Mouse (Mus musculus) heart, embryonic 13.5 days (tissue): ENCODE results near the gene Scarb1. TPM values are rescaled to one million over a fixed set of nuclear protein-coding genes. Genes with fewer than 3 reads are reported as not detected.

Source experiments
- ATAC-seq: fragments of 200-750 bp; cut with Nextera tagmentation; 2 replicates; pipeline ENCODE4 v1.8.0; 2017; ENCODE audit warnings: moderate TSS enrichment; ENCODE audit not compliant: insufficient number of reproducible peaks, low FRiP score, low TSS enrichment; ENCODE audit errors: extremely low read depth
- H3K27ac ChIP-seq: fragments of 300-500 bp; sonication (generic); replicated peaks from 2 replicates; pipeline ENCODE4 v1.5.1; 2015; ENCODE audit warnings: moderate library complexity, mild to moderate bottlenecking, inconsistent platforms
- H3K27me3 ChIP-seq: fragments of 300-500 bp; sonication (generic); replicated peaks from 2 replicates; pipeline ENCODE4 v1.6.1; 2015; ENCODE audit warnings: mild to moderate bottlenecking, inconsistent platforms
- H3K36me3 ChIP-seq: fragments of 300-500 bp; sonication (generic); 2 replicates; pipeline ENCODE4 v1.6.1; 2015; ENCODE audit warnings: mild to moderate bottlenecking, inconsistent platforms
- H3K4me1 ChIP-seq: fragments of 300-500 bp; sonication (generic); 2 replicates; pipeline ENCODE4 v1.6.1; 2015; ENCODE audit warnings: inconsistent platforms
- H3K4me2 ChIP-seq: fragments of 300-500 bp; sonication (generic); 2 replicates; pipeline ENCODE4 v1.6.1; 2015; ENCODE audit warnings: inconsistent platforms, mild to moderate bottlenecking, moderate library complexity
- H3K4me3 ChIP-seq: fragments of 300-500 bp; sonication (generic); 2 replicates; pipeline ENCODE4 v1.5.1; 2015; ENCODE audit warnings: moderate library complexity, mild to moderate bottlenecking, inconsistent platforms
- H3K9ac ChIP-seq: fragments of 300-500 bp; sonication (generic); 2 replicates; pipeline ENCODE4 v1.6.1; 2015; ENCODE audit warnings: inconsistent platforms, mild to moderate bottlenecking, moderate library complexity
- H3K9me3 ChIP-seq: fragments of 300-500 bp; sonication (generic); 2 replicates; pipeline ENCODE4 v1.6.1; 2016; ENCODE audit warnings: inconsistent platforms
- WGBS: fragments of 180-500 bp; shearing (Covaris S2); methylation state at CpG from one replicate; pipeline ENCODE4 v1.1.7; 2015; ENCODE audit warnings: mixed read lengths; 5-methylcytosine and 5-hydroxymethylcytosine counted together
- polyA plus RNA-seq: library from polyadenylated mRNA; unstranded; fragments of >200 nt; fragmentation: Nextera tagmentation; extraction: Ambion mirVana; gene quantifications from 2 replicates; pipeline ENCODE4 v1.2.1, GENCODE M21; 2015

Scarb1 gene
- polyA plus RNA-seq, 1 experiment from 2014 or later: 69.7 TPM

DNA sequence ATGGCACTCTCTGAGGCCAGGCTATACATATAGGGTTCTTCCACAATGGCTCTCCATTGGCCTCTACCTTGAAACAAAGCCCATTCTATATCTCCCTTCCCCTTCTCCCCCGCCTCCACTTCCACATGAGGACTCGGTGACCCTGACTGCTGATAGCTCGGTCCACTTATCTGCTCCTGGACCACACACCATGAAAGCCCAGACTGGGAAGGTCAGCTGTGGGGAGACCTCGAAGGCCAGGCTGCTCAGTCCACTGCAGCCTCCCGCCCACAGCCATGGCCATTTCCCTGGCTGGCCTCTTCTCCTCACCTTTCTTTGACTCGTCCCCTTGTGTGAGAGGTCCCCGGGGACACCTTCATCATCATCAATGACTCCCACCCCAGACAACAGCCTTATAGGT, 23.6 kb downstream of the Scarb1 start:
- no peak overlapping the region; the same call in 1 of the 2 replicates for H3K9ac ChIP-seq
- no peak overlapping the region for H3K27ac ChIP-seq
- peaks cover 72% of the 10 kb centered on the region for H3K4me1 ChIP-seq
- peaks cover 4% of the 10 kb centered on the region; the same call in 1 of the 2 replicates for H3K36me3 ChIP-seq
- WGBS: 30% methylated on average over 7 of the region's 7 CpGs
- ATAC-seq: no peak
- no peaks in the 10 kb centered on the region for H3K9me3 ChIP-seq
- no peak overlapping the region for H3K4me2 ChIP-seq
- no peaks in the 10 kb centered on the region for H3K27me3 ChIP-seq
- H3K4me3 ChIP-seq: no peak overlapping the region

GRCm38 (mm10) chr5:125316771-125317170, 24.1 kb downstream of the Scarb1 start:
- Histone ChIP-seq H3K9me3 (no peaks in the 10 kb centered on the region), H3K4me3 (no peak overlapping the region), H3K27me3 (no peaks in the 10 kb centered on the region), H3K4me1 (peaks cover 68% of the 10 kb centered on the region), H3K27ac (no peak overlapping the region), H3K36me3 (peaks cover 4% of the 10 kb centered on the region; the same call in 1 of the 2 replicates), H3K9ac (no peak overlapping the region), H3K4me2 (no peak overlapping the region)
- WGBS: 54% methylated on average over 2 of the region's 2 CpGs
- ATAC-seq: no peak

DNA sequence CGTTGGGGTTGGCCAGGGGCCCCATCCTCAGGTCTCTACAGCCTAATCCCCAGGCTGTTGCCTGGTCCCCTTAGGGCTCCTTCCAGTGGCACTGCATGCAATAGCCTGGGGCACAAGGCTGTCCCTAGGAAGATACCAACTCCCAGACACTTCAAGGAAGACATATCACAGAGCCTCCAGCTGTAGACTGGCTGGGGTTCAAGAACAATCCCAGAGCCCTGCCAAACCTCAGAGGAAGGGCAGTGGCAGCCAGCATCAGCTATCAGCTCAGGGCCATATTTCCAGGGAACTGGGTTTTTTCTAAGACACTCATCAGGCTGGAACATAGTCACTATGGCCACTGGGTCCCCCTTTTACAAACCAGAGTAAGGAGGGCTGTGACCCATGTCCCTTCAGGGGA, 25.8 kb downstream of the Scarb1 start:
- no peak for ATAC-seq
- Histone ChIP-seq H3K36me3 (peaks cover 4% of the 10 kb centered on the region; the same call in 1 of the 2 replicates), H3K4me2 (no peak overlapping the region), H3K9me3 (no peaks in the 10 kb centered on the region), H3K4me1 (peaks cover 64% of the 10 kb centered on the region), H3K27ac (no peak overlapping the region), H3K4me3 (no peak overlapping the region), H3K9ac (no peak overlapping the region), H3K27me3 (no peaks in the 10 kb centered on the region)
- WGBS: 67% methylated on average over 1 of the region's 1 CpGs

- Histone ChIP-seq H3K27ac (no peak overlapping the region), H3K36me3 (peaks cover 4% of the 10 kb centered on the region; the same call in 1 of the 2 replicates), H3K27me3 (no peaks in the 10 kb centered on the region), H3K4me3 (no peak overlapping the region), H3K4me2 (no peak overlapping the region), H3K9ac (no peak overlapping the region), H3K4me1 (peaks cover 58% of the 10 kb centered on the region), H3K9me3 (no peaks in the 10 kb centered on the region)
- no peak for ATAC-seq
- WGBS: 74% methylated on average over 11 of the region's 11 CpGs
Observed at GRCm38 (mm10) chr5:125313991-125314390, 26.9 kb downstream of the Scarb1 start.

GRCm38 (mm10) chr5:125312970-125313597, 27.8 kb downstream of the Scarb1 start:
- 85% methylated on average over 13 of the region's 13 CpGs for WGBS

GRCm38 (mm10) chr5:125310986-125311385, 29.9 kb downstream of the Scarb1 start:
- WGBS: 81% methylated on average over 2 of the region's 2 CpGs

More at GRCm38 (mm10) chr5:125312970-125313597, 27.8 kb downstream of the Scarb1 start:
- H3K4me3 ChIP-seq: no peak overlapping the region
- no peak overlapping the region for H3K9ac ChIP-seq
- no peaks in the 10 kb centered on the region for H3K36me3 ChIP-seq
- no peaks in the 10 kb centered on the region for H3K9me3 ChIP-seq
- H3K4me1 ChIP-seq: peaks cover 56% of the 10 kb centered on the region
- no peak overlapping the region for H3K27ac ChIP-seq
- H3K4me2 ChIP-seq: no peak overlapping the region
- ATAC-seq: no peak
- H3K27me3 ChIP-seq: no peaks in the 10 kb centered on the region

GRCm38 (mm10) chr5:125309193-125309592, 31.7 kb downstream of the Scarb1 start:
- 76% methylated on average over 7 of the region's 7 CpGs for WGBS
- peaks cover 49% of the 10 kb centered on the region for H3K4me1 ChIP-seq
- H3K9ac ChIP-seq: no peak overlapping the region

More at GRCm38 (mm10) chr5:125310986-125311385, 29.9 kb downstream of the Scarb1 start:
- H3K9me3 ChIP-seq: no peaks in the 10 kb centered on the region
- H3K36me3 ChIP-seq: no peaks in the 10 kb centered on the region
- no peak overlapping the region for H3K4me2 ChIP-seq
- ATAC-seq: no peak
- no peaks in the 10 kb centered on the region for H3K27me3 ChIP-seq
- no peak overlapping the region for H3K9ac ChIP-seq
- no peak overlapping the region for H3K4me3 ChIP-seq
- peaks cover 45% of the 10 kb centered on the region for H3K4me1 ChIP-seq
- no peak overlapping the region for H3K27ac ChIP-seq

DNA sequence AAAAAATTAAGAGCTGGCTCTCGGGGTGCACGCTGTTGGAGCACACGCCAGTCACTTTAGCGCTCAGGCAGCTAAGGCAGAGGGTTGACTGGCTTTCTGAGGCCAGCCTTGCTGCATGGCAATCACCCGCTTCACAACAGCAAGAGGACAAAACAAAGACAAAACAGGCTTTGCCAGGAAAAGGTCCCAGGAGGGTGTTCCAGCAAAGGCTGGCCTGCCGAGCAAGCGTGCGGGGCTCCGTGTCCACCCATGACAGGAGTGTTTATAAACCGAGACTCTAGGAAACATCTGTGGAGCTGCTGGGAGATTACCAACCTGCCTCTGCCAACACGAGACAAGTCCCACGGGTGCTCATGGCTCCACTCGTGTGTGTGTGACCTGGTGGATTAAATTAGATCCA, 34.1 kb downstream of the Scarb1 start:
- Histone ChIP-seq H3K36me3 (peaks cover 16% of the 10 kb centered on the region), H3K9me3 (no peaks in the 10 kb centered on the region), H3K4me1 (peaks cover 34% of the 10 kb centered on the region), H3K4me2 (no peak overlapping the region), H3K9ac (no peak overlapping the region), H3K4me3 (no peak overlapping the region), H3K27ac (no peak overlapping the region), H3K27me3 (no peaks in the 10 kb centered on the region)
- whole genome bisulfite sequencing: 83% methylated on average over 13 of the region's 13 CpGs
- no peak for ATAC-seq

More at GRCm38 (mm10) chr5:125309193-125309592, 31.7 kb downstream of the Scarb1 start:
- Histone ChIP-seq H3K36me3 (no peaks in the 10 kb centered on the region), H3K4me2 (no peak overlapping the region), H3K27me3 (no peaks in the 10 kb centered on the region), H3K4me3 (no peak overlapping the region), H3K27ac (no peak overlapping the region), H3K9me3 (no peaks in the 10 kb centered on the region)
- no peak for ATAC-seq

- no peak for ATAC-seq
Observed at GRCm38 (mm10) chr5:125306372-125306771, 34.5 kb downstream of the Scarb1 start.

DNA sequence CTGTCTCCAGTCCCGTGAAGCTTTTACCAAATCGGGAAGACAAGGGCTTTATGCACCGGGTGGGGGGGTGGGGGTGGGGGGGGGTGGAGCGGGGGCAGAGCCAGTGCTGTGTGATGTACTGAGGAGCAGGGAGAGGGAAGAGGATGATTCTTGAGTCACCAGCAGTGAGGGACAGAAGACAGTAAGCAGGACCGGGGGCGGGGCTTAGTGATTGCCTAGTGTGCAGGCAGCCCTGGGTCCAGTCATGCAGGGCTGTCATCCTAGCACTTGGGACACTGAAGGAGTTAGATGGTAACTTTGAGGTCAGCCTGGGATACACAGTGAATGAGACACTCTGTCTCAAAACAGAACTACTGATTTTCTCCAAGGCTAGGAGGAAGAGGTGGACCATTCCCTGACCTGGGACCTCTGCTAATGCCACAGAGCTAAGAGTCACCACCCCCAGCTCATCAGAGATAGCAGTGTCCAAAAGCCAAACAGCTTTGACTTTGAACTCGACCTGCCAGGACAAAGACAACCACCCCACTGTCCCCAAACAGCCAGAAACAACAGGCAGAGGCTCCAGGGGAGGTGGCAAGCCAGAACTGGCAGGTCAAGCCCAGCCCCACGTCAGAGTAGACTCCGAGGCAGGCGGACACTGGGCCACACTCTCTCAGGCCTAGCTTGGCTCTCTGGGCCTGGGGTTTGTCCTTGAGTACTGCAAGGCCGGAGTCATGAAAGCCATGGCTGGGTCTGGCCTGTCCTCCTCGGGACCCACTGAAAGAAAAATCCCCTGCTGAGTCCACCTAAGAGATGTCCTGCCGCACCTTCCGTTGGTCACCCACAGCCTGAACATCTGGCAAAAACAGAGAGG, 35.4 kb downstream of the Scarb1 start:
- no peak for ATAC-seq
- no peak overlapping the region for H3K4me3 ChIP-seq
- no peaks in the 10 kb centered on the region for H3K9me3 ChIP-seq
- H3K36me3 ChIP-seq: peaks cover 28% of the 10 kb centered on the region
- peak overlapping the region; percentile 11; the same call in 1 of the 2 replicates for H3K4me2 ChIP-seq
- peak overlapping the region; percentile 52 for H3K27ac ChIP-seq
- peak overlapping the region; percentile 28; the same call in 1 of the 2 replicates for H3K9ac ChIP-seq
- H3K4me1 ChIP-seq: peaks cover 31% of the 10 kb centered on the region
- 47% methylated on average over 14 of the region's 14 CpGs for WGBS
- no peaks in the 10 kb centered on the region for H3K27me3 ChIP-seq

More at GRCm38 (mm10) chr5:125306372-125306771, 34.5 kb downstream of the Scarb1 start:
- Histone ChIP-seq H3K36me3 (peaks cover 20% of the 10 kb centered on the region), H3K4me3 (no peak overlapping the region), H3K4me2 (no peak overlapping the region), H3K4me1 (peaks cover 34% of the 10 kb centered on the region), H3K27me3 (no peaks in the 10 kb centered on the region), H3K9ac (no peak overlapping the region), H3K27ac (no peak overlapping the region), H3K9me3 (no peaks in the 10 kb centered on the region)
- WGBS: 81% methylated on average over 7 of the region's 7 CpGs

GRCm38 (mm10) chr5:125304245-125304856, 36.5 kb downstream of the Scarb1 start:
- Histone ChIP-seq H3K4me2 (no peak overlapping the region), H3K9ac (no peak overlapping the region), H3K9me3 (no peaks in the 10 kb centered on the region), H3K27ac (no peak overlapping the region), H3K4me1 (peaks cover 22% of the 10 kb centered on the region), H3K36me3 (peaks cover 39% of the 10 kb centered on the region), H3K4me3 (no peak overlapping the region), H3K27me3 (no peaks in the 10 kb centered on the region)
- WGBS: 31% methylated on average over 18 of the region's 18 CpGs
- ATAC-seq: no peak
